Mouse (Mus musculus) heart, postnatal 0 days (tissue): ENCODE data around the gene Ptprh. TPM values are rescaled to one million over a fixed set of nuclear protein-coding genes. Genes with fewer than 3 reads are reported as not detected.
"Not testable (repeated sequence)": the region's sequence is repeated elsewhere in the genome, so short reads cannot be mapped to it uniquely, and the experiment has no call there.

Source experiments
- ATAC-seq: fragments of 200-750 bp; cut with Nextera tagmentation; 2 replicates; pipeline ENCODE4 v1.8.0; 2017; ENCODE audit warnings: low read depth, moderate number of reproducible peaks, moderate library complexity; ENCODE audit not compliant: insufficient read depth
- DNase-seq: peaks from one replicate; pipeline ENCODE4 v3.0.0-alpha.2; 2016; ENCODE audit warnings: low spot score
- H3K27ac ChIP-seq: fragments of 300-500 bp; sonication (generic); 2 replicates; pipeline ENCODE4 v1.5.1; 2014; ENCODE audit warnings: low read depth, mild to moderate bottlenecking
- H3K27me3 ChIP-seq: fragments of 300-500 bp; sonication (generic); 2 replicates; pipeline ENCODE4 v1.6.1; 2014; ENCODE audit warnings: low read length, mixed read lengths; ENCODE audit not compliant: control insufficient read depth, insufficient read depth
- H3K36me3 ChIP-seq: fragments of 300-500 bp; sonication (generic); replicated peaks from 2 replicates; pipeline ENCODE4 v1.6.1; 2014; ENCODE audit warnings: low read length, mixed read lengths; ENCODE audit not compliant: control insufficient read depth, insufficient read depth
- H3K4me1 ChIP-seq: fragments of 300-500 bp; sonication (generic); 2 replicates; pipeline ENCODE4 v1.6.1; 2014; ENCODE audit warnings: antibody characterized with exemption; ENCODE audit not compliant: control insufficient read depth, insufficient read depth
- H3K4me2 ChIP-seq: fragments of 300-500 bp; sonication (generic); 2 replicates; pipeline ENCODE4 v1.6.1; 2014; ENCODE audit warnings: low read depth, mild to moderate bottlenecking, low read length, moderate library complexity
- H3K4me3 ChIP-seq: fragments of 300-500 bp; sonication (generic); 2 replicates; pipeline ENCODE4 v1.5.1; 2014; ENCODE audit warnings: low read depth, low read length
- H3K9ac ChIP-seq: fragments of 300-500 bp; sonication (generic); replicated peaks from 2 replicates; pipeline ENCODE4 v1.6.1; 2014; ENCODE audit warnings: low read depth, low read length, mixed read lengths
- H3K9me3 ChIP-seq: fragments of 300-500 bp; sonication (generic); replicated peaks from 2 replicates; pipeline ENCODE4 v1.6.1; 2016; ENCODE audit warnings: low read length; ENCODE audit not compliant: control insufficient read depth
- CTCF ChIP-seq: IDR thresholded peaks from 2 replicates; pipeline ENCODE4 v1.5.1; 2016; ENCODE audit warnings: antibody characterized with exemption, control low read depth, low read depth
- EP300 ChIP-seq: IDR thresholded peaks from 2 replicates; pipeline ENCODE4 v1.6.1; 2016; ENCODE audit warnings: antibody characterized with exemption, low read depth
- WGBS: fragments of 180-500 bp; shearing (Covaris S2); extraction: QIAGEN DNeasy Blood & Tissue Kit; methylation state at CpG from one replicate; pipeline ENCODE4 v1.1.7; 2014; 5-methylcytosine and 5-hydroxymethylcytosine counted together
- polyA plus RNA-seq: library from polyadenylated mRNA; unstranded; fragments of >200 nt; fragmentation: Nextera tagmentation; extraction: Ambion mirVana; gene quantifications from 2 replicates; pipeline ENCODE4 v1.2.1, GENCODE M21; 2015
- total RNA-seq: library from RNA; depleted of rRNA; stranded (reverse); fragments of >200 nt; gene quantifications from 2 replicates; pipeline ENCODE4 v1.2.3, GENCODE M21; 2014; ENCODE audit warnings: low replicate concordance

Ptprh gene
- total and polyA plus RNA-seq, 2 experiments from 2014 or later = not detected

- DNase-seq (no peak), ATAC-seq (no peak)
- Histone ChIP-seq H3K27ac (no peak overlapping the region), H3K27me3 (no peaks in the 10 kb centered on the region), H3K4me1 (no peaks in the 10 kb centered on the region), H3K4me2 (no peak overlapping the region), H3K36me3 (no peaks in the 10 kb centered on the region), H3K9me3 (no peaks in the 10 kb centered on the region), H3K4me3 (no peak overlapping the region), H3K9ac (no peak overlapping the region)
- 80% methylated on average over 6 of the region's 6 CpGs for WGBS
- no peak for TF ChIP-seq EP300
- TF ChIP-seq CTCF = no peak
These were observed 872 bp downstream of the Ptprh start for GRCm38 (mm10) chr7:4602969-4603368.

DNA sequence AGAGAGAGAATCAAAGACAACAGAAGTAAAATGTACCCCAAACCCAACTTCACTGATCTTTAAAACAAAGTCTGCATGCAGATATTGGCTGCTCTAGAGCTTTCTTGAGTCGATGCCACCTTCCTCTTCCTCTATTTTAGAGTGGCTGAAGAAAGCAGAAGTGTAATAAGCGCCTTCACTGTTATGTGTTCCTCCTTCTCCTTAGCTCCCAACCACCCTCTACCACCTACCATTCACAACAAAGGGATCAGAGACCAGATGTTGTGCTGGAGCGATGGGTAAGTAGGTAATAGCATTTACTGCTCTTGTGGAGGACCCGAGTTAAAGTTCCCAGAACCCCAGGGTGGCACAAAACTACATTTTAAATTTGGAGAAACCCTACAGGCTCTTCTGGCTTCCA is 6.8 kb downstream of the Ptprh start:
- WGBS = 54% methylated on average over 4 of the region's 4 CpGs
- not testable (repeated sequence) for H3K27me3 ChIP-seq, ATAC-seq

DNA sequence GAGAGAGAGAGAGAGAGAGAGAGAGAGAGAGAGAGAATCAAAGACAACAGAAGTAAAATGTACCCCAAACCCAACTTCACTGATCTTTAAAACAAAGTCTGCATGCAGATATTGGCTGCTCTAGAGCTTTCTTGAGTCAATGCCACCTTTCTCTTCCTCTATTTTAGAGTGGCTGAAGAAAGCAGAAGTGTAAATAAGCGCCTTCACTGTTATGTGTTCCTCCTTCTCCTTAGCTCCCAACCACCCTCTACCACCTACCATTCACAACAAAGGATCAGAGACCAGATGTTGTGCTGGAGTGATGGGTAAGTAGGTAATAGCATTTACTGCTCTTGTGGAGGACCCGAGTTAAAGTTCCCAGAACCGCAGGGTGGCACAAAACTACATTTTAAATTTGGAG is 22.4 kb downstream of the Ptprh start:
- ATAC-seq, H3K36me3 ChIP-seq, H3K9ac ChIP-seq, H3K4me3 ChIP-seq, H3K4me2 ChIP-seq, H3K27ac ChIP-seq, H3K27me3 ChIP-seq, DNase-seq, H3K4me1 ChIP-seq, H3K9me3 ChIP-seq: not testable (repeated sequence)
- WGBS = 60% methylated on average over 3 of the region's 3 CpGs

More for the DNA sequence above, 6.8 kb downstream of the Ptprh start:
- H3K4me3 ChIP-seq, H3K4me2 ChIP-seq, DNase-seq, H3K9me3 ChIP-seq, H3K9ac ChIP-seq, H3K4me1 ChIP-seq, H3K36me3 ChIP-seq, H3K27ac ChIP-seq: not testable (repeated sequence)

GRCm38 (mm10) chr7:4572361-4572760 is 31.5 kb downstream of the Ptprh start:
- H3K4me1 ChIP-seq, H3K4me3 ChIP-seq, H3K4me2 ChIP-seq, H3K27ac ChIP-seq, ATAC-seq, DNase-seq, H3K36me3 ChIP-seq, H3K27me3 ChIP-seq, H3K9ac ChIP-seq, H3K9me3 ChIP-seq: not testable (repeated sequence)
- 64% methylated on average over 2 of the region's 2 CpGs for WGBS

DNA sequence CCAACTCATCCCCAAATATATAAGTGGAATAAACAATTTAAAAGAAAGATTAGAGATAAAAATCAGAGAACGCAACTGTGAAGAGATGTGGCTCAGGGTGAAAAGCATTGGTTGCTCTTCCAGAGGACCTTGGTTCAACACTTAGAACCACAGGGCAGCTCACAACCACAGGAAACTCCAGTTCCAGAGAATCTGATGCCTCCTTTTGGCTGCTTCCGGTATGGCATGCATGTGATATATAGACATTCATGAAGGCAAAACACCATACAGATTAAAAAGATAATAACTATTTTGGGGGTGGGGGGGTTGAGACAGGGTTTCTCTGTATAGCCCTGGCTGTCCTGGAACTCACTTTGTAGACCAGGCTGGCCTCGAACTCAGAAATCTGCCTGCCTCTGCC is 41.2 kb downstream of the Ptprh start:
- H3K4me2 ChIP-seq = no peak overlapping the region
- no peak overlapping the region for H3K4me3 ChIP-seq
- no peak overlapping the region for H3K9ac ChIP-seq
- H3K4me1 ChIP-seq = no peaks in the 10 kb centered on the region
- no peak for TF ChIP-seq EP300
- TF ChIP-seq CTCF = no peak
- H3K36me3 ChIP-seq = no peaks in the 10 kb centered on the region
- H3K9me3 ChIP-seq = no peaks in the 10 kb centered on the region
- ATAC-seq = no peak
- no peak overlapping the region for H3K27ac ChIP-seq
- 83% methylated on average over 3 of the region's 3 CpGs for WGBS
- no peaks in the 10 kb centered on the region for H3K27me3 ChIP-seq
- DNase-seq = no peak

GRCm38 (mm10) chr7:4557167-4557560 is 46.7 kb downstream of the Ptprh start:
- no peak for TF ChIP-seq CTCF
- TF ChIP-seq EP300 = no peak
- no peak overlapping the region for H3K27ac ChIP-seq
- WGBS = 64% methylated on average over 6 of the region's 6 CpGs
- H3K36me3 ChIP-seq = no peaks in the 10 kb centered on the region
- no peaks in the 10 kb centered on the region for H3K4me1 ChIP-seq
- H3K4me3 ChIP-seq = no peak overlapping the region
- H3K27me3 ChIP-seq = 0 out of 2 replicates have a peak, but pooled peaks cover 5% of the 10 kb centered on the region
- no peaks in the 10 kb centered on the region for H3K9me3 ChIP-seq
- ATAC-seq (no peak), DNase-seq (no peak)
- no peak overlapping the region for H3K4me2 ChIP-seq
- no peak overlapping the region for H3K9ac ChIP-seq
